Mouse (Mus musculus) neural tube, embryonic 11.5 days (tissue): ENCODE measurements around the gene Prkg2. TPM values are rescaled to one million over a fixed set of nuclear protein-coding genes. Genes with fewer than 3 reads are reported as not detected.
A peak's percentile ranks its signal among the peaks of the same experiment; 100 is the strongest.

Source experiments
- ATAC-seq: fragments of 200-750 bp; cut with Nextera tagmentation; 2 replicates; pipeline ENCODE4 v1.8.0; 2017; ENCODE audit warnings: moderate number of reproducible peaks, mild to moderate bottlenecking, moderate TSS enrichment, moderate library complexity; ENCODE audit not compliant: insufficient read depth, low FRiP score, low TSS enrichment
- DNase-seq: peaks from one replicate; pipeline ENCODE4 v3.0.0-alpha.2; 2015; ENCODE audit warnings: low spot score
- H3K27ac ChIP-seq: fragments of 300-500 bp; sonication (generic); 2 replicates; pipeline ENCODE4 v1.5.1; 2014; ENCODE audit warnings: low read depth, mild to moderate bottlenecking, low read length
- H3K27me3 ChIP-seq: fragments of 300-500 bp; sonication (generic); 2 replicates; pipeline ENCODE4 v1.6.1; 2014; ENCODE audit warnings: mild to moderate bottlenecking, low read length, mixed read lengths; ENCODE audit not compliant: control insufficient read depth, insufficient read depth
- H3K36me3 ChIP-seq: fragments of 300-500 bp; sonication (generic); 2 replicates; pipeline ENCODE4 v1.6.1; 2014; ENCODE audit warnings: mild to moderate bottlenecking, low read length, moderate library complexity, mixed read lengths; ENCODE audit not compliant: control insufficient read depth, insufficient read depth
- H3K4me1 ChIP-seq: fragments of 300-500 bp; sonication (generic); 2 replicates; pipeline ENCODE4 v1.6.1; 2014; ENCODE audit warnings: low read length, mixed read lengths; ENCODE audit not compliant: control insufficient read depth, insufficient read depth
- H3K4me2 ChIP-seq: fragments of 300-500 bp; sonication (generic); 2 replicates; pipeline ENCODE4 v1.6.1; 2014; ENCODE audit warnings: low read depth, mild to moderate bottlenecking, moderate library complexity
- H3K4me3 ChIP-seq: fragments of 300-500 bp; sonication (generic); 2 replicates; pipeline ENCODE4 v1.5.1; 2014; ENCODE audit warnings: low read depth, low read length
- H3K9ac ChIP-seq: fragments of 300-500 bp; sonication (generic); 2 replicates; pipeline ENCODE4 v1.6.1; 2014; ENCODE audit warnings: mild to moderate bottlenecking, low read length
- H3K9me3 ChIP-seq: fragments of 300-500 bp; sonication (generic); 2 replicates; pipeline ENCODE4 v1.6.1; 2016; ENCODE audit warnings: low read length; ENCODE audit not compliant: control insufficient read depth
- WGBS: fragments of 180-500 bp; shearing (Covaris S2); extraction: QIAGEN DNeasy Blood & Tissue Kit; methylation state at CpG from one replicate; pipeline ENCODE4 v1.1.7; 2014; 5-methylcytosine and 5-hydroxymethylcytosine counted together
- polyA plus RNA-seq: library from polyadenylated mRNA; unstranded; fragments of >200 nt; fragmentation: Nextera tagmentation; extraction: Ambion mirVana; gene quantifications from 2 replicates; pipeline ENCODE4 v1.2.1, GENCODE M21; 2014

Gene Prkg2
- polyA plus RNA-seq, result 1.8 and 2.0 TPM in 2 replicates

DNA sequence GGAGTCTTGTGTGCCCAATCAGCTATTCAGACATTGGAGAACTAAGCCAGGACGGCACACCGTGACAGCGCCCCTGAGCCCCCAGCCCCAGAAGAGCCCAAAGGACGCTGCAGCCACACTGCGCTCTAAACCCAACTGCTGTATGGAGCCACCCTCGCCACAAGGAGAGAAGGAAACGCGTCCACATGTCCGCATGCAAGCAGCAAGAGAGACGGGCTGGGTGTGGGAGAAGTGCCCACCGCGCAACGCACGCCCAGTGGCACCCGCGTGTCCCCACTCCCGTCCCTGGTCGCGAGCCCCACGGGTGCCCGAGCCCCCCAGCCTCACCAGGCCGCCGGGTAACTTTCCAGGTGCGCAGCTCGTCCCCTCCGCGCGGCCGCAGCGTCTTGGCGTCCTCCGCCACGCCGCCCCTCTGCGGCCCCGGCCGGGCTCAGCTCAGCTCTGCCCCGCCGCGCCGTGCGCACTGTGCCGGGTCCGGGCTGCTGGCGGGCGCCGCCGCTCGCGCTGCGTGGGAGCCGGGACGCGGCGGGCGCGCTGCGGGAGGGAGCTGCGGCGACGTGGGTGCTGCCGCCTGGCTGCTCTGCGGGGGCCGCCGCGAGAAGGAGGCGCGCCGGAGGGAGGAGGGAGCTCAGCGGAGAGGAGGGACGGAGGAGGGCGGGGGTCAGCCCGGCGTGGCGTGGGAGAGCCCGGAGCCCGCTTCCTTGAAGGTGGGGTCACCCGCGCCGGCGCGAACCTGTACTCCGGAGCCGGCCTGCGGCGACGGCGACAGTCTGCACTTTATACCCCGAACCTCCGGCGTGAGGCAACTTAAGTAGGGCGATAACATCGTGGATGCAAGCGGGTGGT lies at the start of gene Prkg2:
Gene Prkg2 (minus strand): TSS at position 756 of the 846 bp plus-strand sequence.
- Histone ChIP-seq H3K27ac (0 out of 2 replicates have a peak within 1 kb of the TSS, but pooled peaks have one; percentile 8), H3K27me3 (peaks cover 4% of the 10 kb centered on the region; the same call in 1 of the 2 replicates), H3K9ac (peak within 1 kb of the TSS; percentile 75), H3K4me2 (peak within 1 kb of the TSS; percentile 95), H3K4me1 (peaks cover 5% of the 10 kb centered on the region; the same call in 1 of the 2 replicates), H3K36me3 (no peaks in the 10 kb centered on the region), H3K9me3 (no peaks in the 10 kb centered on the region), H3K4me3 (peak within 1 kb of the TSS; percentile 70)
- WGBS, result under 1% methylated on average over 71 of the region's 94 CpGs
- DNase-seq, result peak; percentile 60
- peak; percentile 78 for ATAC-seq

DNA sequence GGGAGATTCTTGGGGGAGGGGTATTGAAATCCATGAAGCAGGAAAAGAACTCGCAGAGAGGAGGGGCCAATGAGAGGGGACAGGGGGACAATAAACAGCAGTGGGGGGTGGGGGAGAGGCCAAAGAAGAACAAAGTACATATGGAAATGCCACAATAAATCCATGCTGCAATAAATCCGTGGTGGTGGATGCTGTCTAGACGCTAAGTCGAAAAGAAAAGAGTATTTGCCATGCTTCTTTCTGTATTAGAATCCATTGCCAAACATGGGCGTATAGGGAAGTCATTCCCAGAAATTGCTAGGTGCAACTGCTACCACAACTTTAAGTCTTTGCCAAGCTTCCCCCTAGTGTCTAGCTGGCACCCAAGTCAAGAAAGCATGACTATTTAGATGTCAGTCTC lies 46.8 kb upstream of the Prkg2 start:
- Histone ChIP-seq H3K4me2 (no peak overlapping the region), H3K4me3 (no peak overlapping the region), H3K9ac (no peak overlapping the region), H3K27me3 (no peaks in the 10 kb centered on the region), H3K4me1 (no peaks in the 10 kb centered on the region), H3K27ac (no peak overlapping the region), H3K36me3 (no peaks in the 10 kb centered on the region), H3K9me3 (no peaks in the 10 kb centered on the region)
- peak; percentile 42 for DNase-seq
- ATAC-seq, result peak; percentile 84
- WGBS, result 5% methylated on average over 5 of the region's 5 CpGs

DNA sequence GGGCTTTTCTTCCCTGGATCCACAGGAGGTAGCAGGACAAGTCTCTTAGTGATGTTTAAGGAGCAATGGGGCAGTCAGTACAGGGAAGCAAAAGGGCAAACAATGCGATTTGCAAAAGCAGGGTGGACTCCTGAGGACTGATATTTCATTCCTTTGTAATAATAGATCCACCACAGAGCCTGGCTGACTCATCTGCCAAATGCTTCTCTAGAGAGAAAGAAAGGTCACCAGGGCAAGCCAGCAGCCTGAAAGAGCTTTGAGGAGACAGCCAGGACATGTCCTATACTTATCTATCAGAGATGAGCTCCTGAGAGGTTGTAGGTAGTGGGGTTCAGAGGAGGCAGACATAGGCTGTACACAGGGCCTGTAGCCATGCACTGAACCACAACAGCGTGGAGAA lies 41.2 kb upstream of the Prkg2 start:
- no peaks in the 10 kb centered on the region for H3K27me3 ChIP-seq
- no peaks in the 10 kb centered on the region for H3K36me3 ChIP-seq
- no peaks in the 10 kb centered on the region; the same call in 1 of the 2 replicates for H3K4me1 ChIP-seq
- H3K9ac ChIP-seq, result no peak overlapping the region
- ATAC-seq, result no peak
- WGBS, result 57% methylated on average over 2 of the region's 2 CpGs
- no peak overlapping the region for H3K4me3 ChIP-seq
- no peaks in the 10 kb centered on the region for H3K9me3 ChIP-seq
- H3K27ac ChIP-seq, result no peak overlapping the region
- no peak for DNase-seq
- no peak overlapping the region for H3K4me2 ChIP-seq

DNA sequence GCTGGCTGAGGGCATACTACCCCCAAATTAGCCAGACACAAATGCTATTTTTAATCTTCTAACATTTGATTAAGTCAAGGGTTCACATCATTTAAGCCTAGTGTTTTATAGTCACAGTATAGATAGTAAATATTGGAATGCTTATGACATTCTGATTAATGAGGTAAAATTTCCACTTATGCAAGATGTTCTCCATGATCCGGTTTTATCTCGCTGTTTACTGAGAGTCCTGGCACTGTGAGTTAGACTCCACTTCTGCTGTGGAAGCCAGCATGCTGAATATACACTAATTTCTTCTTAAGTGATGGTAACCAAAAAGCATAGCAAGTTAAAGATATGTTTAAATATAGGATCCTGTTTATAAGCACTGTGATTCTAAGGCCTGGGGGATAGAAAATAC lies 31.2 kb upstream of the Prkg2 start:
- Histone ChIP-seq H3K27me3 (no peaks in the 10 kb centered on the region), H3K9me3 (no peaks in the 10 kb centered on the region), H3K4me1 (no peaks in the 10 kb centered on the region), H3K4me3 (no peak overlapping the region), H3K27ac (no peak overlapping the region), H3K9ac (no peak overlapping the region), H3K36me3 (no peaks in the 10 kb centered on the region), H3K4me2 (no peak overlapping the region)
- WGBS, result 91% methylated on average over 2 of the region's 2 CpGs
- ATAC-seq (no peak), DNase-seq (no peak)

DNA sequence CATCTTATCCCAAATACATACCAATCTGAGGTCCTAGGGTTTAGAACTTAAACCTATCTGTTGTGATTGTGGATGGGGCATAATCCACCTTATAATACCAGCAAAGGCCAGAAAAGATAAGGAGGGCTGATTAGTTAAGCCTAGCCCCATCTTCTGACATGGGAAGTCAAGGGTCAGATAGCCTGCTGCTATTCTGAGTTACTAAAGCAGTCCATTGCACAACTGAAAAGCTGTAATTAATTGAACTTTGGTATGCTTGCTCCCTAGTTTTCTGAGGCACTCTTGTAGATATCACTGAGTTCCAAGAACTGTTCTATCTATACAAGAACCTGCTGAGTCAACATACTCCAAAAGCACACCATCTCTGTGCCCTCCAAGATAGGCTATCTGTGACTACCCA lies 25.4 kb upstream of the Prkg2 start:
- no peak overlapping the region for H3K4me2 ChIP-seq
- ATAC-seq (no peak), DNase-seq (no peak)
- no peaks in the 10 kb centered on the region for H3K36me3 ChIP-seq
- H3K4me1 ChIP-seq, result no peaks in the 10 kb centered on the region
- H3K4me3 ChIP-seq, result no peak overlapping the region
- H3K9ac ChIP-seq, result no peak overlapping the region
- H3K27me3 ChIP-seq, result no peaks in the 10 kb centered on the region
- H3K27ac ChIP-seq, result no peak overlapping the region
- no peaks in the 10 kb centered on the region for H3K9me3 ChIP-seq

DNA sequence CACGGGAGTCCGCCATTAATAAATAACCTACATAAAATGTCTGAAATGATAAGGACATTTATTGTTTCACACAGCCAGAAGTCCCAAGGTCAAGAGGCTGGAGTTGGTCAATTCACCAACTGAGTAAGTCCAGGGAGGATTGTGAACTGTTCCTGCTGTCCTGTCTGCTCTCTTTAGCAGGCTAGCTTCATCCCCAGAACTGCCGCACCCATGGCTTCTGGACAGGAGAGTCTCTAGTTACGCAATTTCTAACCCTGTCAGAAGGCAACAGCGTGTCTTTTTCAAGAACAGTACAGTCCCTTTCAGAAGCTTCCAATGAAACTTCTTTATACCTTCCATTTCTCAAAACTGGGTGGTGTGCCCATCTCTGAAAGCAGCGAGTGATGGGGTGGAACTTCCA lies 1.9 kb upstream of the Prkg2 start:
- H3K27ac ChIP-seq, result no peak overlapping the region
- no peak for ATAC-seq
- 96% methylated on average over 6 of the region's 6 CpGs for WGBS
- no peaks in the 10 kb centered on the region for H3K9me3 ChIP-seq
- H3K9ac ChIP-seq, result no peak overlapping the region
- DNase-seq, result no peak
- no peaks in the 10 kb centered on the region for H3K36me3 ChIP-seq
- no peak overlapping the region for H3K4me2 ChIP-seq
- H3K4me1 ChIP-seq, result peaks cover 5% of the 10 kb centered on the region; the same call in 1 of the 2 replicates
- H3K4me3 ChIP-seq, result no peak overlapping the region
- peaks cover 4% of the 10 kb centered on the region; the same call in 1 of the 2 replicates for H3K27me3 ChIP-seq

DNA sequence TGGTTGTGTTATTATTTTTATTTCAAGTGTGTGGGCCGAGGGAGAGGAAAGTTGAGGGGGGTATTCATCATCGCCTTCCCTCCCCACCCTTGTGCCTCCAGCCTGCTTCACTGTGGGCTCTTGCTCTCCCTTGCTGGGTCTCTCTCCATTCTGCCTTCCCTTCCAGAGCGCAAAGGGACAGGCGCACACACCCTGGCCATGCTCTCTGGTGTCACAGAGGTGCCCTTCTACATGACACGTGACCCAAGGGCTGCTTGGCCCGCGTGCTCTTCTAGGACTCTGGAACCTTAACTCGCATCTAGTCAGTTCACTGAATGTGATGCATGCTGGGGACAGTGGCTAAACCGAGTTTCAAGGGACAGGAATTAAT lies 276 bp upstream of the Prkg2 start:
- Histone ChIP-seq H3K4me1 (peaks cover 5% of the 10 kb centered on the region; the same call in 1 of the 2 replicates), H3K4me3 (peak overlapping the region; percentile 70), H3K27me3 (peaks cover 4% of the 10 kb centered on the region; the same call in 1 of the 2 replicates), H3K9ac (no peak overlapping the region; the same call in 1 of the 2 replicates), H3K36me3 (no peaks in the 10 kb centered on the region), H3K27ac (no peak overlapping the region), H3K9me3 (no peaks in the 10 kb centered on the region), H3K4me2 (peak overlapping the region; percentile 95)
- peak; percentile 62; the same call in 1 of the 2 replicates for ATAC-seq
- peak; percentile 30 for DNase-seq
- 4% methylated on average over 9 of the region's 9 CpGs for WGBS

DNA sequence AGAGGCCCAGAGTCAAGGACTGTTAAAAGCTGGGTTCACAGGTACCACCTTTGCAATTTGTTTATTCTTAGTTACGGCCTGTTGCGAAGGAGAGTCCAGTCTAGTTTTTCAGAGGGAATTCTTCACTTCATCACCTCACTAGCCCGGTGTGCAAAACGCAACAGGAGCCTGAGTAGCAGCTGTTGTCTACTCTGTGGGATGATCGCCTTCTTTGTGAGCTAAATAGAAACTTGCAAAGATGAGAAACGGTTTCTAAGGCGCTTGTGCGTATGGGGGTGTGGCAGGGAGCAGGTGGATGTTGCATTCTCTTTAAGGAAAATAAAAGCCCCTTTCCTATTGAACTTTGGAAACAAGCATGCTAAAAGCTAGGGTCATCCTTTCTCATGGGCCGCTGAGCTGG lies 1.2 kb downstream of the Prkg2 start:
- Histone ChIP-seq H3K27me3 (peaks cover 4% of the 10 kb centered on the region; the same call in 1 of the 2 replicates), H3K27ac (no peak overlapping the region)

More for the DNA sequence above, 1.2 kb downstream of the Prkg2 start:
- H3K4me1 ChIP-seq, result peaks cover 5% of the 10 kb centered on the region; the same call in 1 of the 2 replicates
- H3K36me3 ChIP-seq, result no peaks in the 10 kb centered on the region
- 44% methylated on average over 9 of the region's 9 CpGs for WGBS
- H3K9ac ChIP-seq, result no peak overlapping the region
- no peak for DNase-seq
- no peaks in the 10 kb centered on the region for H3K9me3 ChIP-seq
- ATAC-seq, result no peak
- H3K4me2 ChIP-seq, result peak overlapping the region; percentile 95
- H3K4me3 ChIP-seq, result peak overlapping the region; percentile 70
